Mouse (Mus musculus): ENCODE data around the gene Zfp991. TPM values are rescaled to one million over a fixed set of nuclear protein-coding genes. Genes with fewer than 3 reads are reported as not detected.
"Not testable (repeated sequence)": the region's sequence is repeated elsewhere in the genome, so short reads cannot be mapped to it uniquely, and the experiment has no call there.

The Zfp991 gene
- polyA plus RNA-seq, 1 experiment from 2014 or later: 6.5 TPM

DNA sequence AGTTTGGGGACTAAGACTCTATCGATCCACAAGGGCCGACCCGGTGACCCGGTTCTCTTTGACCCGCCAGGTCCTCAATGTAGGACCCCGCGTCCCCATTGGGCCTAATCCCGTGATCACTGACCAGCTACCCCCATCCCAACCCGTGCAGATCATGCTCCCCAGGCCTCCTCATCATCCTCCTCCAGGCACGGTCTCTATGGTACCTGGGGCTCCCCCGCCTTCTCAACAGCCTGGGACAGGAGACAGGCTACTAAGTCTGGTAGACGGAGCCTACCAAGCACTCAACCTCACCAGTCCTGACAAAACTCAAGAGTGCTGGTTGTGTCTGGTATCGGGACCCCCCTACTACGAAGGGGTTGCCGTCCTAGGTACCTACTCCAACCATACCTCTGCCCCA lies 93.8 kb downstream of the Zfp991 start:
- ATAC-seq (ENCODE audit: insufficient number of reproducible peaks, low FRiP score, low TSS enrichment, low read depth); H3K27me3 ChIP-seq; H3K36me3 ChIP-seq; H3K9ac ChIP-seq; H3K4me3 ChIP-seq; H3K4me2 ChIP-seq; H3K4me1 ChIP-seq; H3K27ac ChIP-seq: not testable (repeated sequence)
- 96% methylated on average over 10 of the region's 15 CpGs for WGBS
- H3K9me3 ChIP-seq: peaks cover 12% of the 10 kb centered on the region

DNA sequence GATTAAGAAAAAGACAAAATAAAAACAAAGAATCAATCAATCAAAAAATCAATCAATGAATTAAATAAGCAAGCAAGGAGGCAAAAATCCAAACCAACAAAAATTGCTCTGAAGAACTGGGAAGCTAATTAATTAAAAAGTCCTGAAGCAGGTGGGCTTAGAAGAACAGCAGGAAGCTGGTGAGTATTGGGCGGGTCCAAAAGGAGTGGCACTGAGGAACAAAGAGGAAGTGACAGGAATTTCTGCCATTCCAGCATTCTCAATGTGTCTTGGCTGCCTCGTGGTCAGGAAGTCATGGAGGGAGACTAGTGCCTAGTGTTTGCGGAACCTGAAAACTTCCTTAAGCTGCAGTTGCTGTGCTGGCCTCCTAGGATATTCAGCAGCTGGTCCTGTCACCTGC lies 98.2 kb downstream of the Zfp991 start:
- not testable (repeated sequence) for H3K4me1 ChIP-seq; H3K4me3 ChIP-seq; H3K27ac ChIP-seq; H3K36me3 ChIP-seq; H3K27me3 ChIP-seq; H3K9ac ChIP-seq; H3K4me2 ChIP-seq; ATAC-seq (ENCODE audit: insufficient number of reproducible peaks, low FRiP score, low TSS enrichment, low read depth)
- WGBS: 77% methylated on average over 3 of the region's 3 CpGs
- H3K9me3 ChIP-seq: peaks cover 20% of the 10 kb centered on the region

Other genes starting within 250 kb of the Zfp991 start
- not detected in 2 replicates for gene Gm21411, start 222.4 kb upstream of the Zfp991 start, polyA plus RNA-seq (2015; fragmentation: Nextera tagmentation; extraction: Ambion mirVana)
- gene Zfp989, start 160.1 kb upstream of the Zfp991 start, polyA plus RNA-seq (2015; fragmentation: Nextera tagmentation; extraction: Ambion mirVana): not detected in 2 replicates
- gene Rex2, start 110.2 kb upstream of the Zfp991 start, polyA plus RNA-seq (2015; fragmentation: Nextera tagmentation; extraction: Ambion mirVana): not detected in 2 replicates
- 0.22 TPM in 1 of 2 replicates, not detected in the other for gene Zfp988, start 173.6 kb downstream of the Zfp991 start, polyA plus RNA-seq (2015; fragmentation: Nextera tagmentation; extraction: Ambion mirVana)
- 0.14 TPM in 1 of 2 replicates, not detected in the other for gene Zfp978, start 229.3 kb downstream of the Zfp991 start, polyA plus RNA-seq (2015; fragmentation: Nextera tagmentation; extraction: Ambion mirVana)

All from limb, embryonic 15.5 days (tissue).